Mouse (Mus musculus) layer of hippocampus, adult 18-20 months (tissue): ENCODE measurements at regions not wholly inside any gene's neighbourhood (a gene's known extent, or its start where the extent isn't known, plus 50 kb on each side); places are given as distances from the start of the nearest gene placed in this dataset.

Experiments
- DNase-seq, 2 experiments: peaks; one replicate each; pipeline ENCODE4 v3.0.0; 2022; ENCODE audit warnings: low spot score in 2 of 2

DNA sequence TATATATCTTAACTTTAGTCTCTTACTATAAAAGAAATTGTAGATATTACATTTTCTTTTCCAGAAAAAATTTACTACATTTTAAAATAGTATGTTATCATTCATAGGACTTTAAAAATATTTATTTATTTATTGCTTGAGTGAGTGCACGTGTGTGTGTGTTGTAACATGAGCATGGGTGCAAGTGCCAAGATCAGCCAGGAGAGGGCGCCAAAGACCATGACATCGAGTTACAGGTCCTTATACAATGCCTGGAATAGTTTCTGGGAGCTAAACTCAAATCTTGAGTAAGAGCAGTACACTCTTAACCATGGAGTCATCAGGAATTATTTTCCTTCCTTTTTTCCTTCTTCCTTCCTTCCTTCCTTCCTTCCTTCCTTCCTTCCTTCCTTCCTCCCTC lies 185.4 kb upstream of the Mageb4 start:
- peak in 1 of 2 experiments; percentile 16 for DNase-seq
